Mouse (Mus musculus) neural tube, embryonic 13.5 days (tissue): ENCODE data around the gene Pla2g15. TPM values are rescaled to one million over a fixed set of nuclear protein-coding genes. Genes with fewer than 3 reads are reported as not detected.

Source experiments
- ATAC-seq: fragments of 200-750 bp; cut with Nextera tagmentation; 2 replicates; pipeline ENCODE4 v1.8.0; 2017; ENCODE audit warnings: low read depth, mild to moderate bottlenecking, moderate TSS enrichment, moderate library complexity
- H3K27ac ChIP-seq: fragments of 300-500 bp; sonication (generic); replicated peaks from 2 replicates; pipeline ENCODE4 v1.5.1; 2015; ENCODE audit warnings: moderate library complexity, mild to moderate bottlenecking, inconsistent platforms
- H3K27me3 ChIP-seq: fragments of 300-500 bp; sonication (generic); 2 replicates; pipeline ENCODE4 v1.6.1; 2015; ENCODE audit warnings: mild to moderate bottlenecking, inconsistent platforms
- H3K36me3 ChIP-seq: fragments of 300-500 bp; sonication (generic); 2 replicates; pipeline ENCODE4 v1.6.1; 2015; ENCODE audit warnings: mild to moderate bottlenecking, inconsistent platforms
- H3K4me1 ChIP-seq: fragments of 300-500 bp; sonication (generic); replicated peaks from 2 replicates; pipeline ENCODE4 v1.6.1; 2015; ENCODE audit warnings: inconsistent platforms
- H3K4me2 ChIP-seq: fragments of 300-500 bp; sonication (generic); 2 replicates; pipeline ENCODE4 v1.6.1; 2015; ENCODE audit warnings: inconsistent platforms, mild to moderate bottlenecking, moderate library complexity
- H3K4me3 ChIP-seq: fragments of 300-500 bp; sonication (generic); 2 replicates; pipeline ENCODE4 v1.5.1; 2015; ENCODE audit warnings: mild to moderate bottlenecking, inconsistent platforms
- H3K9ac ChIP-seq: fragments of 300-500 bp; sonication (generic); 2 replicates; pipeline ENCODE4 v1.6.1; 2015; ENCODE audit warnings: moderate library complexity, mild to moderate bottlenecking, inconsistent platforms
- H3K9me3 ChIP-seq: fragments of 300-500 bp; sonication (generic); 2 replicates; pipeline ENCODE4 v1.6.1; 2016; ENCODE audit warnings: inconsistent platforms
- WGBS: fragments of 180-500 bp; shearing (Covaris S2); methylation state at CpG from one replicate; pipeline ENCODE4 v1.1.7; 2015; 5-methylcytosine and 5-hydroxymethylcytosine counted together
- polyA plus RNA-seq: library from polyadenylated mRNA; unstranded; fragments of >200 nt; fragmentation: Nextera tagmentation; extraction: Ambion mirVana; gene quantifications from 2 replicates; pipeline ENCODE4 v1.2.1, GENCODE M21; 2015

Pla2g15 gene
- polyA plus RNA-seq, result 18.1 and 18.8 TPM in 2 replicates

- Histone ChIP-seq H3K4me2 (peak within 1 kb of the TSS; percentile 74), H3K27ac (peak within 1 kb of the TSS; percentile 49; the same call in 1 of the 2 replicates), H3K9me3 (no peaks in the 10 kb centered on the region), H3K4me3 (peak within 1 kb of the TSS; percentile 85), H3K9ac (peak within 1 kb of the TSS; percentile 85), H3K4me1 (peaks cover 17% of the 10 kb centered on the region), H3K36me3 (peaks cover 12% of the 10 kb centered on the region), H3K27me3 (no peaks in the 10 kb centered on the region)
- peak; percentile 97 for ATAC-seq
- WGBS, result 2% methylated on average over 38 of the region's 38 CpGs
Observed at GRCm38 (mm10) chr8:106149801-106150652, at the start of gene Pla2g15. Gene Pla2g15, plus strand, starts transcription at chr8:106150399.

- peaks cover 39% of the 10 kb centered on the region for H3K36me3 ChIP-seq
- WGBS, result 89% methylated on average over 4 of the region's 4 CpGs
- H3K27ac ChIP-seq, result no peak overlapping the region
- H3K9ac ChIP-seq, result no peak overlapping the region
- no peaks in the 10 kb centered on the region for H3K27me3 ChIP-seq
- H3K4me3 ChIP-seq, result no peak overlapping the region
- no peak for ATAC-seq
- H3K9me3 ChIP-seq, result no peaks in the 10 kb centered on the region
- no peaks in the 10 kb centered on the region for H3K4me1 ChIP-seq
- H3K4me2 ChIP-seq, result no peak overlapping the region
Observed at GRCm38 (mm10) chr8:106102321-106102720, 47.9 kb upstream of the Pla2g15 start.

- Histone ChIP-seq H3K9me3 (no peaks in the 10 kb centered on the region), H3K4me2 (no peak overlapping the region), H3K36me3 (peaks cover 49% of the 10 kb centered on the region), H3K9ac (no peak overlapping the region), H3K4me3 (no peak overlapping the region), H3K27ac (no peak overlapping the region), H3K27me3 (no peaks in the 10 kb centered on the region), H3K4me1 (no peaks in the 10 kb centered on the region)
- no peak for ATAC-seq
- 91% methylated on average over 2 of the region's 2 CpGs for WGBS
Observed at GRCm38 (mm10) chr8:106103888-106104287, 46.3 kb upstream of the Pla2g15 start.

- no peak overlapping the region for H3K27ac ChIP-seq
- no peaks in the 10 kb centered on the region for H3K9me3 ChIP-seq
- peaks cover 48% of the 10 kb centered on the region for H3K36me3 ChIP-seq
- no peak overlapping the region for H3K4me3 ChIP-seq
- no peak overlapping the region for H3K9ac ChIP-seq
- no peaks in the 10 kb centered on the region for H3K27me3 ChIP-seq
- no peak for ATAC-seq
- no peaks in the 10 kb centered on the region for H3K4me1 ChIP-seq
- WGBS, result 97% methylated on average over 1 of the region's 1 CpGs
- no peak overlapping the region for H3K4me2 ChIP-seq
Observed at GRCm38 (mm10) chr8:106106193-106106592, 44.0 kb upstream of the Pla2g15 start.

GRCm38 (mm10) chr8:106108080-106108479 lies 42.1 kb upstream of the Pla2g15 start:
- H3K4me3 ChIP-seq, result no peak overlapping the region
- H3K9me3 ChIP-seq, result no peaks in the 10 kb centered on the region
- H3K4me1 ChIP-seq, result no peaks in the 10 kb centered on the region
- H3K4me2 ChIP-seq, result no peak overlapping the region
- H3K36me3 ChIP-seq, result peaks cover 46% of the 10 kb centered on the region
- 96% methylated on average over 4 of the region's 4 CpGs for WGBS
- no peak overlapping the region for H3K27ac ChIP-seq
- H3K9ac ChIP-seq, result no peak overlapping the region
- H3K27me3 ChIP-seq, result no peaks in the 10 kb centered on the region
- no peak for ATAC-seq

GRCm38 (mm10) chr8:106108729-106109128 lies 41.5 kb upstream of the Pla2g15 start:
- no peak overlapping the region for H3K4me2 ChIP-seq
- no peak overlapping the region for H3K9ac ChIP-seq
- no peak overlapping the region for H3K4me3 ChIP-seq
- no peaks in the 10 kb centered on the region for H3K27me3 ChIP-seq
- ATAC-seq, result no peak
- H3K4me1 ChIP-seq, result no peaks in the 10 kb centered on the region
- H3K36me3 ChIP-seq, result peaks cover 41% of the 10 kb centered on the region
- H3K9me3 ChIP-seq, result no peaks in the 10 kb centered on the region
- 95% methylated on average over 3 of the region's 3 CpGs for WGBS
- no peak overlapping the region for H3K27ac ChIP-seq

GRCm38 (mm10) chr8:106112041-106112440 lies 38.2 kb upstream of the Pla2g15 start:
- Histone ChIP-seq H3K27me3 (no peaks in the 10 kb centered on the region), H3K4me2 (no peak overlapping the region), H3K36me3 (peaks cover 40% of the 10 kb centered on the region), H3K4me3 (no peak overlapping the region), H3K4me1 (no peaks in the 10 kb centered on the region), H3K9ac (no peak overlapping the region), H3K27ac (no peak overlapping the region), H3K9me3 (no peaks in the 10 kb centered on the region)
- ATAC-seq, result no peak
- WGBS, result 91% methylated on average over 2 of the region's 2 CpGs

GRCm38 (mm10) chr8:106112514-106112913 lies 37.7 kb upstream of the Pla2g15 start:
- Histone ChIP-seq H3K4me1 (no peaks in the 10 kb centered on the region), H3K36me3 (peaks cover 40% of the 10 kb centered on the region), H3K9ac (no peak overlapping the region), H3K27me3 (no peaks in the 10 kb centered on the region), H3K9me3 (no peaks in the 10 kb centered on the region), H3K4me2 (no peak overlapping the region), H3K27ac (no peak overlapping the region), H3K4me3 (no peak overlapping the region)
- WGBS, result 98% methylated on average over 1 of the region's 1 CpGs
- no peak for ATAC-seq

GRCm38 (mm10) chr8:106115897-106116296 lies 34.3 kb upstream of the Pla2g15 start:
- Histone ChIP-seq H3K27ac (no peak overlapping the region), H3K9me3 (no peaks in the 10 kb centered on the region), H3K9ac (no peak overlapping the region), H3K4me2 (no peak overlapping the region), H3K4me1 (no peaks in the 10 kb centered on the region), H3K36me3 (peaks cover 35% of the 10 kb centered on the region), H3K4me3 (no peak overlapping the region), H3K27me3 (no peaks in the 10 kb centered on the region)
- no peak for ATAC-seq
- WGBS, result 94% methylated on average over 3 of the region's 3 CpGs

GRCm38 (mm10) chr8:106123443-106123842 lies 26.8 kb upstream of the Pla2g15 start:
- no peak overlapping the region for H3K4me3 ChIP-seq
- WGBS, result 86% methylated on average over 3 of the region's 3 CpGs
- H3K27me3 ChIP-seq, result no peaks in the 10 kb centered on the region
- no peak for ATAC-seq
- H3K4me2 ChIP-seq, result no peak overlapping the region
- no peaks in the 10 kb centered on the region for H3K4me1 ChIP-seq
- no peak overlapping the region for H3K27ac ChIP-seq
- H3K36me3 ChIP-seq, result peaks cover 39% of the 10 kb centered on the region
- H3K9ac ChIP-seq, result no peak overlapping the region
- H3K9me3 ChIP-seq, result no peaks in the 10 kb centered on the region

GRCm38 (mm10) chr8:106126055-106126454 lies 24.1 kb upstream of the Pla2g15 start:
- ATAC-seq, result no peak
- no peak overlapping the region for H3K27ac ChIP-seq
- 97% methylated on average over 1 of the region's 1 CpGs for WGBS

GRCm38 (mm10) chr8:106127054-106127453 lies 23.1 kb upstream of the Pla2g15 start:
- Histone ChIP-seq H3K4me1 (no peaks in the 10 kb centered on the region), H3K4me2 (no peak overlapping the region), H3K27me3 (no peaks in the 10 kb centered on the region), H3K9me3 (no peaks in the 10 kb centered on the region), H3K9ac (no peak overlapping the region), H3K4me3 (no peak overlapping the region), H3K27ac (no peak overlapping the region), H3K36me3 (peaks cover 56% of the 10 kb centered on the region)
- ATAC-seq, result no peak
- WGBS, result 74% methylated on average over 3 of the region's 3 CpGs

More at GRCm38 (mm10) chr8:106126055-106126454, 24.1 kb upstream of the Pla2g15 start:
- no peaks in the 10 kb centered on the region for H3K27me3 ChIP-seq
- H3K9me3 ChIP-seq, result no peaks in the 10 kb centered on the region
- H3K36me3 ChIP-seq, result peaks cover 46% of the 10 kb centered on the region
- no peaks in the 10 kb centered on the region for H3K4me1 ChIP-seq
- H3K9ac ChIP-seq, result no peak overlapping the region
- no peak overlapping the region for H3K4me2 ChIP-seq
- no peak overlapping the region for H3K4me3 ChIP-seq
